Mouse (Mus musculus) brain, adult 2 months (tissue): ENCODE data around the gene Gm49342.
A peak's percentile ranks its signal among the peaks of the same experiment; 100 is the strongest.
"Not testable (repeated sequence)": the region's sequence is repeated elsewhere in the genome, so short reads cannot be mapped to it uniquely, and the experiment has no call there.

ENCODE experiments used
- DNase-seq: peaks from one replicate; pipeline ENCODE4 v3.0.0; 2011; ENCODE audit warnings: low read depth, low spot score

Gene Gm49342

GRCm38 (mm10) chr14:50943932-50944667, at the start of gene Gm49342:
Gene Gm49342, plus strand, starts transcription at chr14:50944517.
- peak; percentile 96 for DNase-seq

- DNase-seq, result peak; percentile 29
Observed at GRCm38 (mm10) chr14:50895407-50895806, 48.9 kb upstream of the Gm49342 start.

GRCm38 (mm10) chr14:50895985-50896746, 48.2 kb upstream of the Gm49342 start:
- peak; percentile 95 for DNase-seq

- DNase-seq, result peak; percentile 78
Observed at GRCm38 (mm10) chr14:50896747-50897373, 47.5 kb upstream of the Gm49342 start.

DNA sequence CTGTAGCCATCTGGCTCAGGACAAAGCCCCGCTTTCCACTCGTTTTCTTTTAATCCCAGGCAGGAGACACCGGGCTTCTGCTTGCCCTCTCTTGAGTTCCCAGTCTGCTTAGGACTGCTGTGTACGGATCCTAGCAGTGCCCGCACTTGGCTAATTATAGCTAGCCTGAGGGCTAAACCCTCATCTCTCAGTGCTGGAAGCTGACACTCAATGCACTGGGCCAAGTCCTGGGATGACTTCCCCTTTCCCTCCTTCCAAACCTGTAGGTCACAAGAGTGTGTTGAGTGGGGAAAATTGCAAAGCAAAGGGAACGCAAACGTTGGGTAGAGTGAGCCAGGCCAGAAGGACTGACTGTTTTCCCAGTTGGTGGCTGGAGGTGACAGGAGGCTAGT, 46.9 kb upstream of the Gm49342 start, which contains the start of gene Klhl33:
Gene Klhl33 (minus strand): TSS at position 134 of the 392 bp plus-strand sequence.
- DNase-seq, result peak; percentile 77

- DNase-seq, result not testable (repeated sequence)
Observed at GRCm38 (mm10) chr14:50897992-50898391, 46.3 kb upstream of the Gm49342 start.

GRCm38 (mm10) chr14:50903973-50904827, 40.1 kb upstream of the Gm49342 start:
- DNase-seq, result peak; percentile 82

DNA sequence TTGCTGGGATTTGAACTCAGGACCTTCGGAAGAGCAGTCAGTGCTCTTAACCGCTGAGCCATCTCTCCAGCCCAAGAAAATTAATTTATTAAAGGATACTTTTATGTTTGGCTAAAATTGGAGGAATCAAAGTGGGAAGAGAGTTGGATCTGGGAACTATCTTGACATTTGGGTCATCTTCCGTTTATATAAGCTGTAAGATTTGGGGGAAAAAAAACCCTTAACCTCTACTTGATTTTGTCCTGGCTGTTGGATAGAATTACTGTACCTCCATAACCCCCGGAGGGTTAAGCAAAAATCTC, 39.5 kb upstream of the Gm49342 start:
- no peak for DNase-seq

DNA sequence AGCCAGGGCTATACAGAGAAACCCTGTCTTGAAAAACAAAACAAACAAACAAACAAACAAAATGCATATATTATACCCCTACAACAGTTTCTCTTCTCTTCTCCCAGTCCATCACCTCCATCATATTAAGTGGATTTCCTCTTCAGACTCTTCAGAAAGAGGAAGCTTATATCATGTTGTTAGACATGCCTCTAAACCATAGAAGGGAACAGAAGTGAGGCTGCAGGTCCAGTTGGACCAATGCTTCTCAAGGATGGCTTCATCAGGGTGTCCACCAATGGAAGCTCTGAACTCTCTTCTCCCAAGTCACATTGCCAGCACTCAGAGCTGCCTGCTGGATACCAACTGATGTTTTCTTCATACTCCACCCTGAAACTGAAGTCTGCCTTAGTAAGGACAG, 39.0 kb upstream of the Gm49342 start:
- DNase-seq, result not testable (repeated sequence)

- DNase-seq, result no peak
Observed at GRCm38 (mm10) chr14:50908126-50908525, 36.2 kb upstream of the Gm49342 start.

GRCm38 (mm10) chr14:50911356-50911755, 33.0 kb upstream of the Gm49342 start:
- no peak for DNase-seq

- not testable (repeated sequence) for DNase-seq
Observed at GRCm38 (mm10) chr14:50923437-50923836, 20.9 kb upstream of the Gm49342 start.

GRCm38 (mm10) chr14:50924281-50925064, 19.8 kb upstream of the Gm49342 start, which contains the start of the genes Osgep and Apex1:
Gene Osgep, minus strand, starts transcription at chr14:50924893.
Gene Apex1, plus strand, starts transcription at chr14:50924968.
- DNase-seq, result peak; percentile 99

DNA sequence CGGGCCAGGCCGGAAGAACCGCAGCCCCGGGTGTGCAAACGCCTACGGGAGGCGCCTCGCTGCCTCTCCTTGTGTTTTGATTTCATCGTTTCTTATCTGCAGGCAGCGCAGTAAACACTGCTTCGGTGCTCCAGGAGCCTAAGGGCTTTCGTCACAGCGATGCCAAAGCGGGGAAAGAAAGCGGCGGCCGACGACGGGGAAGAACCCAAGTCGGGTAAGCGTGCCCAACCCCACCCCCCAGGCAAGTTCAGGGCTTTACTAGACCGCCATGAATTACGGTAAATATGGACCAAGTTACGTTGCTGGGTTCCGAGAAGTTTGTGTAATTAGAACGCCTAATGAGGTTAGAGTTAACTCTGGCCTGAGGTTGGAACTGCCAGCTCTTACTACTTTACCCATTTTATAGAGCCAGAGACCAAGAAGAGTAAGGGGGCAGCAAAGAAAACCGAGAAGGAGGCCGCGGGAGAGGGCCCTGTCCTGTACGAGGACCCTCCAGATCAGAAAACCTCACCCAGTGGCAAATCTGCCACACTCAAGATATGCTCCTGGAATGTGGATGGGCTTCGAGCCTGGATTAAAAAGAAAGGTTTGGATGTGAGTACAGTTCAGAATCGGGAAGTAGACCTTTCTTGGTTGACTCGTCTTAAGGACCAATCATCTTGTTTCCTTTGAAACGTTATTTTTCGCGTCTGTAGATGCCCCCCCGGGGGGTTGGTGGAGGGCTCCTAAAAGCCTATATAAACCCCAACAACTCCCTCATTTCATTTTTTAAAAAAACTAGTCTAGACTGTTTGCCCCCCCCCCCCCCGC, 19.0 kb upstream of the Gm49342 start:
- DNase-seq, result no peak

- DNase-seq, result no peak
Observed at GRCm38 (mm10) chr14:50927366-50927765, 17.0 kb upstream of the Gm49342 start.

GRCm38 (mm10) chr14:50929951-50930350, 14.4 kb upstream of the Gm49342 start:
- no peak for DNase-seq

GRCm38 (mm10) chr14:50930377-50930753, 14.0 kb upstream of the Gm49342 start:
- DNase-seq, result peak; percentile 76

DNA sequence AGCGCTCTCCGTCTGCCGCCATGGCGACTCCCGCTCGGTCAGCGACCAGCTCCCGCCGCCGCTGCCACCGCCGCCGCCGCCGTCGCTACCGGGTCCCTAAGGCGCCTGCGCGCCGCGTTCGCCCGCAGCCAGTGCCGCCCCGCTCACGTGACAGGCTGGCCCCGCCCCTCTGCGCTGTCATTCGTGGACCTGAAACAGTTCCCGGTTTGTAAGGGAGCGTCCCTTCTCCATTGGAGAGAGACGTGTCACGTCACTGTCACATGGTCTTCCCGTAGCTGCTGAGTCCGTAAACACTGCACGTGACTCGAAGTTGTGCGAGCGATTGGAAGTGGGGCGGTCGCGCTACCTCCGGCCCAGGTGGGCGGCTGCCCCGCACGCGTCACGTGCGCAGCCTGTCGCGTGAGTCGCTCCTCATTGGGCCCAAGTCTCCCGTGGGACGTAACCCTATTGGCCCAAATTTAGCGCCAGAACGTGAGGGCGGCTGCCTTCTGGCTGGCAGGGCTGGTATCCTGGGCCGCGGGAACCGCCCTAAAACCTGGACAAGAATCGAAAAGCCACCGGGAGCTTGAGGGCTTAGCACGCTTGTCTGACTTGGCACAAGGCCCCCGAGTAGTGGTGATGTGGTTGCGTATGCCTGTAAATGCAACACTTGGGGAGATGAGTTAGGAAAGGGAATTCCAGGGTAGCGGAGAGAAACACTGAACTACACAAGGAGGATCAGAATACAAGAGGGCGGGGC, 13.4 kb upstream of the Gm49342 start, which contains the start of the genes Pip4p1 and Pnp:
Gene Pip4p1 (minus strand): TSS at position 103 of the 739 bp plus-strand sequence.
Gene Pnp (plus strand): TSS at position 329 of the 739 bp plus-strand sequence.
- peak; percentile 100 for DNase-seq

GRCm38 (mm10) chr14:50931493-50932020, 12.8 kb upstream of the Gm49342 start:
- no peak for DNase-seq
